Mouse (Mus musculus) cortical plate, adult 2 months (tissue): ENCODE measurements around the gene Casz1.

ENCODE experiments used
- CTCF ChIP-seq: fragments of 200-500 bp; IDR thresholded peaks from 2 replicates; pipeline ENCODE4 v1.5.1; 2011; ENCODE audit warnings: mild to moderate bottlenecking, control low read depth, low read length; ENCODE audit not compliant: insufficient read depth; ENCODE audit errors: extremely low read depth
- POLR2A ChIP-seq: fragments of 200-500 bp; IDR thresholded peaks from 2 replicates; pipeline ENCODE4 v1.6.1; 2011; ENCODE audit warnings: mild to moderate bottlenecking, low read length, control low read depth; ENCODE audit not compliant: insufficient read depth; ENCODE audit errors: extremely low read depth

DNA sequence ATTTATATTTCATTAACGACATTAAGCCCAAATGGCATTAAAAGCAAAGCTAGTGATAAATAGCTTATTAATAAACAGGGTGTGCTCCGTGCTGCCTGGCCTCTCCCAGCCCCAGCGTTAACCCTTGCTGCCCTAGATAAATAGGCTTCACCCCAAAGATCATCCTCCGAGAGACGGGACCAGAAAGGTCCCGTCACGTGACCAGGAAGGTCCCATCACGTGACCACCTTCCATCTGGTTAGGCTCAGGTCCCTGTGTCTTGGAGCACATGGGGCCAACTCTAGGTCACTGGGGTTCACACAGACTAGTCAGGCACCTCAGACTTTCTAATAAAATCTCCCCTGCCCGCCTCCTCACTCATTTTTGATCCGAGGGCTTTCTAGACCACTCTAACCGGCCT, 42.5 kb downstream of the Casz1 start:
- no peak for TF ChIP-seq POLR2A
- TF ChIP-seq CTCF: no peak
